Mouse (Mus musculus) embryonic facial prominence, embryonic 15.5 days (tissue): ENCODE data around the gene Fam120c. TPM values are rescaled to one million over a fixed set of nuclear protein-coding genes. Genes with fewer than 3 reads are reported as not detected.
A peak's percentile ranks its signal among the peaks of the same experiment; 100 is the strongest.
"Not testable (repeated sequence)": the region's sequence is repeated elsewhere in the genome, so short reads cannot be mapped to it uniquely, and the experiment has no call there.

Source experiments
- ATAC-seq: fragments of 200-750 bp; cut with Nextera tagmentation; 2 replicates; pipeline ENCODE4 v1.8.0; 2017; ENCODE audit warnings: low read depth, moderate TSS enrichment; ENCODE audit not compliant: insufficient number of reproducible peaks, low FRiP score, low TSS enrichment
- H3K27ac ChIP-seq: fragments of 300-500 bp; sonication (generic); replicated peaks from 2 replicates; pipeline ENCODE4 v1.5.1; 2015; ENCODE audit warnings: mild to moderate bottlenecking, inconsistent platforms
- H3K27me3 ChIP-seq: fragments of 300-500 bp; sonication (generic); 2 replicates; pipeline ENCODE4 v1.6.1; 2015; ENCODE audit warnings: inconsistent platforms
- H3K36me3 ChIP-seq: fragments of 300-500 bp; sonication (generic); 2 replicates; pipeline ENCODE4 v1.6.1; 2015; ENCODE audit warnings: mild to moderate bottlenecking, inconsistent platforms
- H3K4me1 ChIP-seq: fragments of 300-500 bp; sonication (generic); 2 replicates; pipeline ENCODE4 v1.6.1; 2015; ENCODE audit warnings: inconsistent platforms
- H3K4me2 ChIP-seq: fragments of 300-500 bp; sonication (generic); replicated peaks from 2 replicates; pipeline ENCODE4 v1.6.1; 2015; ENCODE audit warnings: mild to moderate bottlenecking, inconsistent platforms
- H3K4me3 ChIP-seq: fragments of 300-500 bp; sonication (generic); replicated peaks from 2 replicates; pipeline ENCODE4 v1.5.1; 2015; ENCODE audit warnings: mild to moderate bottlenecking, inconsistent platforms
- H3K9ac ChIP-seq: fragments of 300-500 bp; sonication (generic); 2 replicates; pipeline ENCODE4 v1.6.1; 2015; ENCODE audit warnings: inconsistent platforms
- H3K9me3 ChIP-seq: fragments of 300-500 bp; sonication (generic); replicated peaks from 2 replicates; pipeline ENCODE4 v1.6.1; 2016; ENCODE audit warnings: inconsistent platforms
- WGBS: fragments of 180-500 bp; shearing (Covaris S2); methylation state at CpG from one replicate; pipeline ENCODE4 v1.1.7; 2015; 5-methylcytosine and 5-hydroxymethylcytosine counted together
- polyA plus RNA-seq: library from polyadenylated mRNA; unstranded; fragments of >200 nt; fragmentation: Nextera tagmentation; extraction: Ambion mirVana; gene quantifications from 2 replicates; pipeline ENCODE4 v1.2.1, GENCODE M21; 2015

The Fam120c gene
- polyA plus RNA-seq, 1 experiment from 2014 or later: 4.0 TPM

GRCm38 (mm10) chrX:151443637-151444036 is 99.7 kb downstream of the Fam120c start:
- no peak for ATAC-seq
- Histone ChIP-seq H3K9ac (no peak overlapping the region), H3K27ac (no peak overlapping the region), H3K36me3 (no peaks in the 10 kb centered on the region), H3K4me3 (no peak overlapping the region), H3K4me2 (no peak overlapping the region), H3K9me3 (no peaks in the 10 kb centered on the region), H3K4me1 (no peaks in the 10 kb centered on the region), H3K27me3 (no peaks in the 10 kb centered on the region)

GRCm38 (mm10) chrX:151444189-151444588 is 100.2 kb downstream of the Fam120c start:
- ATAC-seq: no peak

GRCm38 (mm10) chrX:151488128-151488527 is 144.2 kb downstream of the Fam120c start:
- no peak overlapping the region for H3K9ac ChIP-seq
- H3K36me3 ChIP-seq: no peaks in the 10 kb centered on the region
- ATAC-seq: no peak
- no peaks in the 10 kb centered on the region for H3K4me1 ChIP-seq
- no peak overlapping the region for H3K4me3 ChIP-seq
- no peaks in the 10 kb centered on the region for H3K9me3 ChIP-seq
- no peak overlapping the region for H3K4me2 ChIP-seq
- no peak overlapping the region for H3K27ac ChIP-seq
- 79% methylated on average over 3 of the region's 3 CpGs for WGBS
- no peaks in the 10 kb centered on the region for H3K27me3 ChIP-seq

More at GRCm38 (mm10) chrX:151444189-151444588, 100.2 kb downstream of the Fam120c start:
- Histone ChIP-seq H3K4me3 (no peak overlapping the region), H3K9ac (no peak overlapping the region), H3K4me2 (no peak overlapping the region), H3K4me1 (no peaks in the 10 kb centered on the region), H3K27ac (no peak overlapping the region), H3K36me3 (no peaks in the 10 kb centered on the region), H3K9me3 (no peaks in the 10 kb centered on the region), H3K27me3 (no peaks in the 10 kb centered on the region)
- WGBS: 88% methylated on average over 1 of the region's 1 CpGs

GRCm38 (mm10) chrX:151493269-151493668 is 149.3 kb downstream of the Fam120c start:
- not testable (repeated sequence) for H3K4me1 ChIP-seq, H3K9me3 ChIP-seq, H3K4me3 ChIP-seq, ATAC-seq, H3K27me3 ChIP-seq, H3K4me2 ChIP-seq, H3K27ac ChIP-seq, H3K36me3 ChIP-seq, H3K9ac ChIP-seq
- 90% methylated on average over 4 of the region's 4 CpGs for WGBS

- H3K27ac ChIP-seq: no peak overlapping the region
- 83% methylated on average over 1 of the region's 1 CpGs for WGBS
- no peak overlapping the region for H3K9ac ChIP-seq
- H3K4me1 ChIP-seq: no peaks in the 10 kb centered on the region
- no peak for ATAC-seq
- no peaks in the 10 kb centered on the region for H3K9me3 ChIP-seq
- H3K36me3 ChIP-seq: no peaks in the 10 kb centered on the region
- H3K27me3 ChIP-seq: no peaks in the 10 kb centered on the region
- no peak overlapping the region for H3K4me2 ChIP-seq
- H3K4me3 ChIP-seq: no peak overlapping the region
These were observed 152.6 kb downstream of the Fam120c start for GRCm38 (mm10) chrX:151496596-151496995.

GRCm38 (mm10) chrX:151508536-151508935 is 164.6 kb downstream of the Fam120c start:
- Histone ChIP-seq H3K36me3 (no peaks in the 10 kb centered on the region), H3K27me3 (no peaks in the 10 kb centered on the region), H3K4me1 (no peaks in the 10 kb centered on the region), H3K4me2 (no peak overlapping the region), H3K9ac (no peak overlapping the region), H3K4me3 (no peak overlapping the region), H3K9me3 (no peaks in the 10 kb centered on the region), H3K27ac (no peak overlapping the region)
- no peak for ATAC-seq

- H3K4me1 ChIP-seq: no peaks in the 10 kb centered on the region
- no peak for ATAC-seq
- no peaks in the 10 kb centered on the region for H3K27me3 ChIP-seq
- no peaks in the 10 kb centered on the region for H3K36me3 ChIP-seq
- WGBS: 72% methylated on average over 1 of the region's 1 CpGs
- no peak overlapping the region for H3K27ac ChIP-seq
- H3K4me3 ChIP-seq: no peak overlapping the region
- H3K9ac ChIP-seq: no peak overlapping the region
- H3K4me2 ChIP-seq: no peak overlapping the region
- no peaks in the 10 kb centered on the region for H3K9me3 ChIP-seq
These were observed 165.9 kb downstream of the Fam120c start for GRCm38 (mm10) chrX:151509906-151510305.

GRCm38 (mm10) chrX:151513066-151513465 is 169.1 kb downstream of the Fam120c start:
- no peaks in the 10 kb centered on the region for H3K36me3 ChIP-seq
- no peak overlapping the region for H3K4me3 ChIP-seq
- H3K27me3 ChIP-seq: no peaks in the 10 kb centered on the region
- no peak overlapping the region for H3K27ac ChIP-seq
- WGBS: 72% methylated on average over 3 of the region's 3 CpGs
- H3K4me1 ChIP-seq: no peaks in the 10 kb centered on the region
- H3K4me2 ChIP-seq: no peak overlapping the region
- H3K9ac ChIP-seq: no peak overlapping the region
- ATAC-seq: no peak
- no peaks in the 10 kb centered on the region for H3K9me3 ChIP-seq

GRCm38 (mm10) chrX:151513694-151514093 is 169.7 kb downstream of the Fam120c start:
- no peak overlapping the region for H3K4me3 ChIP-seq
- no peak for ATAC-seq
- no peak overlapping the region for H3K4me2 ChIP-seq
- no peaks in the 10 kb centered on the region for H3K4me1 ChIP-seq
- 78% methylated on average over 2 of the region's 2 CpGs for whole genome bisulfite sequencing
- no peaks in the 10 kb centered on the region for H3K36me3 ChIP-seq
- no peak overlapping the region for H3K27ac ChIP-seq
- no peaks in the 10 kb centered on the region for H3K27me3 ChIP-seq
- H3K9ac ChIP-seq: no peak overlapping the region
- H3K9me3 ChIP-seq: no peaks in the 10 kb centered on the region

- Histone ChIP-seq H3K9ac (no peak overlapping the region), H3K4me3 (no peak overlapping the region)
These were observed 174.2 kb downstream of the Fam120c start for GRCm38 (mm10) chrX:151518181-151518580.

GRCm38 (mm10) chrX:151520127-151520457 is 176.1 kb downstream of the Fam120c start:
- H3K4me1 ChIP-seq: no peaks in the 10 kb centered on the region
- H3K27ac ChIP-seq: peak overlapping the region; percentile 99
- peak overlapping the region; percentile 36 for H3K4me2 ChIP-seq
- H3K36me3 ChIP-seq: no peaks in the 10 kb centered on the region
- H3K9ac ChIP-seq: peak overlapping the region; percentile 34
- peak overlapping the region; percentile 62 for H3K4me3 ChIP-seq
- no peaks in the 10 kb centered on the region for H3K9me3 ChIP-seq
- 0 out of 2 replicates have a peak, but pooled peaks cover 3% of the 10 kb centered on the region for H3K27me3 ChIP-seq
- 13% methylated on average over 17 of the region's 17 CpGs for WGBS
- no peak; the same call in 1 of the 2 replicates for ATAC-seq

More at GRCm38 (mm10) chrX:151518181-151518580, 174.2 kb downstream of the Fam120c start:
- no peaks in the 10 kb centered on the region for H3K4me1 ChIP-seq
- 50% methylated on average over 1 of the region's 1 CpGs for WGBS
- no peak for ATAC-seq
- no peaks in the 10 kb centered on the region for H3K36me3 ChIP-seq
- no peak overlapping the region for H3K4me2 ChIP-seq
- H3K9me3 ChIP-seq: no peaks in the 10 kb centered on the region
- H3K27me3 ChIP-seq: 0 out of 2 replicates have a peak, but pooled peaks cover 3% of the 10 kb centered on the region
- H3K27ac ChIP-seq: no peak overlapping the region

- H3K4me1 ChIP-seq: no peaks in the 10 kb centered on the region
- 15% methylated on average over 68 of the region's 68 CpGs for WGBS
- H3K4me3 ChIP-seq: peak within 1 kb of the TSS; percentile 62
- 0 out of 2 replicates have a peak, but pooled peaks cover 3% of the 10 kb centered on the region for H3K27me3 ChIP-seq
- H3K4me2 ChIP-seq: peak within 1 kb of the TSS; percentile 48
- no peaks in the 10 kb centered on the region for H3K9me3 ChIP-seq
- peak within 1 kb of the TSS; percentile 99 for H3K27ac ChIP-seq
- ATAC-seq: peak; percentile 95
- no peaks in the 10 kb centered on the region for H3K36me3 ChIP-seq
- peak within 1 kb of the TSS; percentile 47 for H3K9ac ChIP-seq
These were observed 176.7 kb downstream of the Fam120c start, which contains the start of gene Phf8 for GRCm38 (mm10) chrX:151520458-151521322. Gene Phf8 (plus strand): TSS chrX:151520672.
